Mouse (Mus musculus) myocyte (in vitro differentiated cells): ENCODE data around the gene Mmp2. TPM values are rescaled to one million over a fixed set of nuclear protein-coding genes. Genes with fewer than 3 reads are reported as not detected.
A peak's percentile ranks its signal among the peaks of the same experiment; 100 is the strongest.

ENCODE experiments used
- H3K27me3 ChIP-seq: one replicate; pipeline ENCODE4 v1.6.1; 2011; ENCODE audit not compliant: control insufficient read depth, insufficient read depth, insufficient read length
- H3K36me3 ChIP-seq: one replicate; pipeline ENCODE4 v1.6.1; 2011; ENCODE audit not compliant: control insufficient read depth, insufficient read depth
- H3K4me2 ChIP-seq: one replicate; pipeline ENCODE4 v1.6.1; 2011; ENCODE audit warnings: low read depth, control low read depth
- H3K4me3 ChIP-seq: one replicate; pipeline ENCODE4 v1.5.1; 2011; ENCODE audit warnings: mild to moderate bottlenecking, control low read depth, moderate library complexity
- H3K79me2 ChIP-seq: one replicate; pipeline ENCODE4 v1.6.1; 2011; ENCODE audit not compliant: control insufficient read depth, insufficient read depth
- H3ac ChIP-seq: one replicate; pipeline ENCODE4 v1.6.1; 2011; ENCODE audit not compliant: control insufficient read depth, insufficient read length
- CEBPB ChIP-seq: IDR thresholded peaks from 2 replicates; pipeline ENCODE4 v1.6.1; 2011; ENCODE audit warnings: mild to moderate bottlenecking, moderate library complexity; ENCODE audit not compliant: poor library complexity, insufficient read depth, severe bottlenecking
- E2F4 ChIP-seq: IDR thresholded peaks from one replicate; pipeline ENCODE4 v1.6.1; 2011; ENCODE audit warnings: mild to moderate bottlenecking, control low read depth, moderate library complexity; ENCODE audit not compliant: insufficient read depth
- MAX ChIP-seq: IDR thresholded peaks from one replicate; pipeline ENCODE4 v1.6.1; 2011; ENCODE audit warnings: low read depth, mild to moderate bottlenecking, control low read depth
- MYOD1 ChIP-seq, 3 experiments: IDR thresholded peaks; one replicate each; pipeline ENCODE4 v1.6.1; 2011; ENCODE audit warnings: control low read depth in 2 of 3, low read depth in 2 of 3, mild to moderate bottlenecking in 2 of 3, moderate library complexity in 1 of 3; ENCODE audit not compliant: insufficient read length in 2 of 3, control insufficient read depth in 1 of 3
- MYOG ChIP-seq, 3 experiments: IDR thresholded peaks; one replicate each; pipeline ENCODE4 v1.6.1; 2011; ENCODE audit warnings: control low read depth in 2 of 3, low read depth in 2 of 3, mild to moderate bottlenecking in 2 of 3; ENCODE audit not compliant: insufficient read length in 2 of 3, control insufficient read depth in 1 of 3, insufficient read depth in 1 of 3
- POLR2A ChIP-seq: IDR thresholded peaks from one replicate; pipeline ENCODE4 v1.6.1; 2011; ENCODE audit warnings: low read depth, mild to moderate bottlenecking, control low read depth, moderate library complexity; ENCODE audit not compliant: insufficient read length
- POLR2AphosphoS2 ChIP-seq: IDR thresholded peaks from one replicate; pipeline ENCODE4 v1.6.1; 2011; ENCODE audit warnings: low read depth, control low read depth; ENCODE audit not compliant: insufficient read length
- REST ChIP-seq: IDR thresholded peaks from one replicate; pipeline ENCODE4 v1.6.1; 2011; ENCODE audit warnings: mild to moderate bottlenecking, control low read depth, moderate library complexity; ENCODE audit not compliant: insufficient read depth, insufficient read length
- SRF ChIP-seq: IDR thresholded peaks from one replicate; pipeline ENCODE4 v1.6.1; 2011; ENCODE audit warnings: low read depth; ENCODE audit not compliant: control insufficient read depth, insufficient read length
- TCF12 ChIP-seq: IDR thresholded peaks from one replicate; pipeline ENCODE4 v1.6.1; 2011; ENCODE audit warnings: mild to moderate bottlenecking, control low read depth; ENCODE audit not compliant: poor library complexity, insufficient read depth, severe bottlenecking
- TCF3 ChIP-seq: IDR thresholded peaks from one replicate; pipeline ENCODE4 v1.6.1; 2011; ENCODE audit warnings: low read depth, control low read depth; ENCODE audit not compliant: insufficient read length
- USF1 ChIP-seq: IDR thresholded peaks from one replicate; pipeline ENCODE4 v1.6.1; 2011; ENCODE audit warnings: low read depth, mild to moderate bottlenecking, control low read depth, moderate library complexity
- polyA plus RNA-seq: library from polyadenylated mRNA; unstranded; fragments of >200 nt; fragmentation: generic; extraction: Trizol; gene quantifications from one replicate; pipeline ENCODE4 v1.2.1, GENCODE M21; 2012; ENCODE audit warnings: missing spikeins

Mmp2 gene
- polyA plus RNA-seq, 1 experiment = 78.8 TPM

GRCm38 (mm10) chr8:92793852-92794580, 33.1 kb upstream of the Mmp2 start:
- Histone ChIP-seq H3K4me3 (no peak overlapping the region), H3K4me2 (no peak overlapping the region), H3K79me2 (no peaks in the 10 kb centered on the region), H3K36me3 (no peaks in the 10 kb centered on the region), H3ac (no peak overlapping the region), H3K27me3 (no peaks in the 10 kb centered on the region)
- TF ChIP-seq REST (no peak), MYOD1 (IDR thresholded peaks at IDR 0.05; ENCODE audit: control insufficient read depth in 1 of 3, insufficient read length in 2 of 3, low read depth in 2 of 3) (no peak), MYOG (IDR thresholded peaks at IDR 0.05; ENCODE audit: control insufficient read depth in 1 of 3, insufficient read depth in 1 of 3, insufficient read length in 2 of 3, low read depth in 2 of 3) (no peak)

- H3K4me3 ChIP-seq = no peak overlapping the region
- no peaks in the 10 kb centered on the region for H3K27me3 ChIP-seq
- TF ChIP-seq E2F4 (no peak), POLR2A (no peak), POLR2AphosphoS2 (no peak), MYOD1 (IDR thresholded peaks at IDR 0.05; ENCODE audit: control insufficient read depth in 1 of 3, insufficient read length in 2 of 3, low read depth in 2 of 3) (no peak), TCF12 (no peak), TCF3 (no peak), USF1 (no peak), MAX (no peak), CEBPB (no peak), SRF (no peak)
- H3ac ChIP-seq = no peak overlapping the region
- no peaks in the 10 kb centered on the region for H3K79me2 ChIP-seq
- H3K4me2 ChIP-seq = no peak overlapping the region
- no peaks in the 10 kb centered on the region for H3K36me3 ChIP-seq
These were observed 29.6 kb upstream of the Mmp2 start for GRCm38 (mm10) chr8:92797527-92797931.

- Histone ChIP-seq H3K27me3 (no peaks in the 10 kb centered on the region), H3ac (no peak overlapping the region)
- TF ChIP-seq TCF12 = no peak
- TF ChIP-seq MYOD1 (IDR thresholded peaks at IDR 0.05; ENCODE audit: control insufficient read depth in 1 of 3, insufficient read length in 2 of 3, low read depth in 2 of 3) = no peak
- TF ChIP-seq REST = no peak
- TF ChIP-seq USF1 = no peak
These were observed 27.7 kb upstream of the Mmp2 start for GRCm38 (mm10) chr8:92799406-92799805.

GRCm38 (mm10) chr8:92801231-92801630, 25.9 kb upstream of the Mmp2 start:
- Histone ChIP-seq H3K36me3 (no peaks in the 10 kb centered on the region), H3K79me2 (no peaks in the 10 kb centered on the region), H3ac (no peak overlapping the region), H3K4me2 (peak overlapping the region; percentile 38), H3K27me3 (no peaks in the 10 kb centered on the region), H3K4me3 (no peak overlapping the region)
- TF ChIP-seq CEBPB (peak; percentile 95), REST (no peak)

More at GRCm38 (mm10) chr8:92799406-92799805, 27.7 kb upstream of the Mmp2 start:
- no peaks in the 10 kb centered on the region for H3K79me2 ChIP-seq
- no peak overlapping the region for H3K4me3 ChIP-seq
- H3K4me2 ChIP-seq = no peak overlapping the region
- H3K36me3 ChIP-seq = no peaks in the 10 kb centered on the region

- Histone ChIP-seq H3K4me2 (no peak overlapping the region), H3K79me2 (no peaks in the 10 kb centered on the region), H3K36me3 (no peaks in the 10 kb centered on the region)
These were observed 24.5 kb upstream of the Mmp2 start for GRCm38 (mm10) chr8:92802591-92802990.

More at GRCm38 (mm10) chr8:92802591-92802990, 24.5 kb upstream of the Mmp2 start:
- no peak overlapping the region for H3K4me3 ChIP-seq
- no peaks in the 10 kb centered on the region for H3K27me3 ChIP-seq
- TF ChIP-seq MYOG (IDR thresholded peaks at IDR 0.05; ENCODE audit: control insufficient read depth in 1 of 3, insufficient read depth in 1 of 3, insufficient read length in 2 of 3, low read depth in 2 of 3) (no peak), MAX (no peak), POLR2A (no peak), SRF (no peak), MYOD1 (IDR thresholded peaks at IDR 0.05; ENCODE audit: control insufficient read depth in 1 of 3, insufficient read length in 2 of 3, low read depth in 2 of 3) (no peak), POLR2AphosphoS2 (no peak), TCF3 (no peak), USF1 (no peak), REST (no peak), CEBPB (no peak), E2F4 (no peak), TCF12 (no peak)
- no peak overlapping the region for H3ac ChIP-seq
